Mouse (Mus musculus) kidney, postnatal 0 days (tissue): ENCODE results near the gene Slc26a10. TPM values are rescaled to one million over a fixed set of nuclear protein-coding genes. Genes with fewer than 3 reads are reported as not detected.

Source experiments
- ATAC-seq: fragments of 200-750 bp; cut with Nextera tagmentation; replicated peaks from 2 replicates; pipeline ENCODE4 v1.8.0; 2017; ENCODE audit warnings: low read depth, moderate number of reproducible peaks, moderate TSS enrichment, moderate library complexity; ENCODE audit not compliant: low FRiP score
- DNase-seq: peaks from one replicate; pipeline ENCODE4 v3.0.0-alpha.2; 2016; ENCODE audit warnings: low spot score
- H3K27ac ChIP-seq: fragments of 300-500 bp; sonication (generic); 2 replicates; pipeline ENCODE4 v1.5.1; 2014; ENCODE audit warnings: mild to moderate bottlenecking
- H3K27me3 ChIP-seq: fragments of 300-500 bp; sonication (generic); 2 replicates; pipeline ENCODE4 v1.6.1; 2014; ENCODE audit warnings: low read length, mixed read lengths; ENCODE audit not compliant: insufficient read depth
- H3K36me3 ChIP-seq: fragments of 300-500 bp; sonication (generic); 2 replicates; pipeline ENCODE4 v1.6.1; 2014; ENCODE audit warnings: low read length, mixed read lengths; ENCODE audit not compliant: insufficient read depth
- H3K4me1 ChIP-seq: fragments of 300-500 bp; sonication (generic); replicated peaks from 2 replicates; pipeline ENCODE4 v1.6.1; 2014; ENCODE audit warnings: antibody characterized with exemption, low read length, mixed read lengths; ENCODE audit not compliant: insufficient read depth
- H3K4me2 ChIP-seq: fragments of 300-500 bp; sonication (generic); 2 replicates; pipeline ENCODE4 v1.6.1; 2014; ENCODE audit warnings: mild to moderate bottlenecking, low read length, moderate library complexity, mixed read lengths
- H3K4me3 ChIP-seq: fragments of 300-500 bp; sonication (generic); replicated peaks from 2 replicates; pipeline ENCODE4 v1.5.1; 2014; ENCODE audit warnings: low read depth, low read length
- H3K9ac ChIP-seq: fragments of 300-500 bp; sonication (generic); 2 replicates; pipeline ENCODE4 v1.6.1; 2014; ENCODE audit warnings: low read depth, low read length
- H3K9me3 ChIP-seq: fragments of 300-500 bp; sonication (generic); replicated peaks from 2 replicates; pipeline ENCODE4 v1.6.1; 2016; ENCODE audit warnings: low read length, inconsistent platforms, mixed read lengths
- CTCF ChIP-seq: IDR thresholded peaks from 2 replicates; pipeline ENCODE4 v1.5.1; 2016; ENCODE audit warnings: antibody characterized with exemption, low read depth, mild to moderate bottlenecking, moderate library complexity
- WGBS: fragments of 180-500 bp; shearing (Covaris S2); extraction: QIAGEN DNeasy Blood & Tissue Kit; methylation state at CpG from one replicate; pipeline ENCODE4 v1.1.7; 2014; 5-methylcytosine and 5-hydroxymethylcytosine counted together
- polyA plus RNA-seq: library from polyadenylated mRNA; unstranded; fragments of >200 nt; fragmentation: Nextera tagmentation; extraction: Ambion mirVana; gene quantifications from 2 replicates; pipeline ENCODE4 v1.2.1, GENCODE M21; 2015

Gene Slc26a10
- polyA plus RNA-seq, 1 experiment from 2014 or later, result 3.1 TPM

GRCm38 (mm10) chr10:127150471-127150872 is 30.0 kb downstream of the Slc26a10 start:
- DNase-seq, result no peak
- TF ChIP-seq CTCF, result no peak
- no peaks in the 10 kb centered on the region for H3K36me3 ChIP-seq
- ATAC-seq, result no peak
- H3K4me1 ChIP-seq, result no peaks in the 10 kb centered on the region; the same call in 1 of the 2 replicates
- H3K27ac ChIP-seq, result peak overlapping the region; percentile 60
- H3K9me3 ChIP-seq, result no peaks in the 10 kb centered on the region
- H3K27me3 ChIP-seq, result no peaks in the 10 kb centered on the region
- no peak overlapping the region for H3K4me2 ChIP-seq
- no peak overlapping the region for H3K9ac ChIP-seq
- 59% methylated on average over 4 of the region's 4 CpGs for whole genome bisulfite sequencing
- no peak overlapping the region for H3K4me3 ChIP-seq

- ATAC-seq (no peak), DNase-seq (no peak)
- Histone ChIP-seq H3K27ac (peak overlapping the region; percentile 60), H3K27me3 (no peaks in the 10 kb centered on the region), H3K4me2 (no peak overlapping the region), H3K9ac (no peak overlapping the region), H3K9me3 (no peaks in the 10 kb centered on the region), H3K4me3 (no peak overlapping the region), H3K4me1 (no peaks in the 10 kb centered on the region; the same call in 1 of the 2 replicates), H3K36me3 (no peaks in the 10 kb centered on the region)
- TF ChIP-seq CTCF, result no peak
- 51% methylated on average over 6 of the region's 6 CpGs for WGBS
Measured at GRCm38 (mm10) chr10:127147135-127147534, 33.3 kb downstream of the Slc26a10 start.

GRCm38 (mm10) chr10:127145303-127145702 is 35.1 kb downstream of the Slc26a10 start:
- TF ChIP-seq CTCF, result no peak
- no peak for ATAC-seq
- no peak overlapping the region for H3K9ac ChIP-seq
- no peak overlapping the region for H3K4me2 ChIP-seq
- DNase-seq, result no peak
- no peak overlapping the region for H3K27ac ChIP-seq
- H3K36me3 ChIP-seq, result no peaks in the 10 kb centered on the region
- WGBS, result 72% methylated on average over 4 of the region's 5 CpGs
- no peaks in the 10 kb centered on the region for H3K9me3 ChIP-seq
- no peaks in the 10 kb centered on the region for H3K27me3 ChIP-seq
- H3K4me3 ChIP-seq, result no peak overlapping the region
- no peaks in the 10 kb centered on the region; the same call in 1 of the 2 replicates for H3K4me1 ChIP-seq

GRCm38 (mm10) chr10:127144536-127144935 is 35.9 kb downstream of the Slc26a10 start:
- Histone ChIP-seq H3K9me3 (no peaks in the 10 kb centered on the region), H3K27me3 (no peaks in the 10 kb centered on the region), H3K4me2 (no peak overlapping the region), H3K9ac (no peak overlapping the region), H3K27ac (no peak overlapping the region), H3K4me3 (no peak overlapping the region), H3K36me3 (no peaks in the 10 kb centered on the region), H3K4me1 (no peaks in the 10 kb centered on the region; the same call in 1 of the 2 replicates)
- DNase-seq (no peak), ATAC-seq (no peak)
- TF ChIP-seq CTCF, result no peak
- 94% methylated on average over 7 of the region's 7 CpGs for WGBS

GRCm38 (mm10) chr10:127143228-127143627 is 37.2 kb downstream of the Slc26a10 start:
- Histone ChIP-seq H3K36me3 (no peaks in the 10 kb centered on the region), H3K9me3 (no peaks in the 10 kb centered on the region), H3K9ac (no peak overlapping the region), H3K27ac (no peak overlapping the region), H3K4me3 (no peak overlapping the region), H3K4me1 (no peaks in the 10 kb centered on the region; the same call in 1 of the 2 replicates), H3K4me2 (no peak overlapping the region), H3K27me3 (no peaks in the 10 kb centered on the region)
- no peak for DNase-seq
- WGBS, result 76% methylated on average over 8 of the region's 8 CpGs
- TF ChIP-seq CTCF, result no peak
- ATAC-seq, result no peak

DNA sequence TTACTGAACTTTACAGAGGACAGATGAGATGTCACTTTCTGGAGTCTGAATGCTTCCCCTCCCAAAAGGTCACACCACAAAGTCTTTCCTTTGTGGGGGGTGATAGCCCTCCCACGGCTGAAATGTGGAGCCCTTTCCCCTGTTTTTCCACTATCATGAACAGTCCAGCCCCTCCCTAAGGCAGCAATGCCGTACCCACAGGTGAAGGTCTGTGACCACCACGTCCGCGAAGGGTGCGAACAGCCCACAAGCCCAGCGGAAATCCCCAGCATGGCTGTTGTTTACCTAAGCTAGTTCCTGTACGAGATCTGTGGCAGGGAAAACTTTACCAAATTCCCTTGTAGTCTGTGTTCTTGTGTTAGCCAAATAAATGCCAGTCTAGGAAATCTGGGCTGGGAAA is 38.9 kb downstream of the Slc26a10 start:
- Histone ChIP-seq H3K4me3 (no peak overlapping the region), H3K4me2 (no peak overlapping the region), H3K27ac (no peak overlapping the region), H3K9me3 (no peaks in the 10 kb centered on the region), H3K9ac (no peak overlapping the region), H3K36me3 (no peaks in the 10 kb centered on the region), H3K4me1 (no peaks in the 10 kb centered on the region), H3K27me3 (no peaks in the 10 kb centered on the region)
- TF ChIP-seq CTCF, result no peak
- ATAC-seq, result no peak
- DNase-seq, result no peak
- WGBS, result 55% methylated on average over 8 of the region's 8 CpGs

- DNase-seq (no peak), ATAC-seq (no peak)
- 76% methylated on average over 11 of the region's 11 CpGs for WGBS
- no peaks in the 10 kb centered on the region for H3K9me3 ChIP-seq
- no peaks in the 10 kb centered on the region for H3K27me3 ChIP-seq
- TF ChIP-seq CTCF, result no peak
- no peak overlapping the region for H3K27ac ChIP-seq
- H3K4me3 ChIP-seq, result no peak overlapping the region
- no peaks in the 10 kb centered on the region for H3K4me1 ChIP-seq
- no peaks in the 10 kb centered on the region for H3K36me3 ChIP-seq
- H3K9ac ChIP-seq, result no peak overlapping the region
- H3K4me2 ChIP-seq, result no peak overlapping the region
Measured at GRCm38 (mm10) chr10:127140971-127141370, 39.5 kb downstream of the Slc26a10 start.
